Mouse (Mus musculus) cerebellum, postnatal 25 days (tissue): Measurements from ENCODE around the gene Triobp.
A peak's percentile ranks its signal among the peaks of the same experiment; 100 is the strongest.

Experiments
- DNase-seq, 2 experiments: peaks; one replicate each; pipeline ENCODE4 v3.0.0; 2021; ENCODE audit warnings: mixed read lengths in 2 of 2

The Triobp gene

GRCm38 (mm10) chr15:78947657-78948056, at the start of gene Triobp:
TSS of gene Triobp (plus strand) at chr15:78947724.
- peak; percentile 89 to 95 for DNase-seq

DNA sequence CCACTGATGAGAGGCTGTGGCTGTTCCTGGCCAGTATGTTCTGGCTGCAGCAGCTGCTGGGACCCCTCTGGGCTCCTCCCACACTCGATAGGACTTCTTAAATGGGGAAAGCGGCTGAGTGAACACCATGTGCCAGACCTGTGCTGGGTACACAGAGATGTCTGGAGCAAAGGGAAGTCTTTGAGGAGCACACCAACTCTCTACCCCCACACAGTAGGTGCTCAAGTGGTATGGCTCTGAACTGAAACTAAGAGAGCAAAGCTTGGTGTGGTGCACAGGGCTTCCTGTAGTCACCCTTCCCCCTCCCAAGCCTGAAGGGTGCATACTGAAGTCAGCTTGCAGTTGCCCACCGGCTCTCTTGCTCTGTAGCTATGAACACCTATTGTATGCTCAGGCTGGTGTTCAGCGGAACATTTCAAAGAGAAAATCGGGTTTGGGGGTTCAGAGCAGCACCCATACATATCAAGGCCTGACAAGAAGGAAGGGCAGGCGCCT, 49.0 kb upstream of the Triobp start:
- DNase-seq: no peak

- no peak for DNase-seq
These were observed 48.1 kb upstream of the Triobp start, which contains the start of gene Gm49510 for GRCm38 (mm10) chr15:78899409-78899739. TSS of gene Gm49510 (plus strand) at chr15:78899667.

DNA sequence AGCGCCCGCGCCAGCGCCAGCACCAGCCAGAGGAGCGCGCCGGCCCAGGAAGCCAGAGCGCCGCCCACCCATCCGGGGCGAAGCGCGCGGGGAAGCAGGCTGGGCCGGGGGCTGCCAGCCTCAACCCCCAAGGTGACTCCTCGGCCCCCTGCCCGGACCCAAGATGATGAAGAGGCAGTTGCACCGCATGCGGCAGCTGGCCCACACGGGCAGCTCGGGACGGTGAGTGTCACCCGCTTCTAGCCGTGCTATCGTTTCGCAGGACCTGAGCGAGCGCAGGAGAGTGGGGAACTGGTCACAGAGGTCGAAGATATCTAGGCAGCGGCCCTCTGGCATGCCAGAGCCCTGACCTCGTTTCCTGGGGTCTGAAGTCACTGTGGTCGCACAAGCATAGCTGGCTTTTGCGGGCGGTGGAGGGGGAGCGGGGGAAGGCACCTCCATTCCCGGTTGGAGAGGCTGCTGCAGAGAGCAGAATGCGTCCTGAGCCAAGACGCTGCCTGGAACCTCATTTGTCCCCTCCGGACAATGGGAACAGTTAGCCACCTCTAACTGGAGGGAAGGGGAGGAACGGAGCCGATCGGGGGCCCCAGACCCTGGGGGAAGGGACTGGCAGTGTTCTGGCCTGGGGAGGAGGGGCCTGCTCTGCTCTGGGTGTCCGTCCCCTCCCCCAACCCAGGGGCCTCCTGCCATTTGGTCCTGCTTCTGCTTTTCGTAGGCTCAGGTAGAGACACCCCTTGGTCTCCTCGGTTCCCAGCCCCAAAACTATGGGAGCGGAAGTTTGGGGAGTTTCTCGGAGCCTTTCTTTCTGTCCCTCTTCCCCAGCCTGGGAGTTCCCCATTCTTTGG, 47.6 kb upstream of the Triobp start, which contains the start of gene Sh3bp1:
Gene Sh3bp1, plus strand, starts transcription at position 29 of the 845 bp plus-strand sequence.
- peak; percentile 64 to 68 for DNase-seq

DNA sequence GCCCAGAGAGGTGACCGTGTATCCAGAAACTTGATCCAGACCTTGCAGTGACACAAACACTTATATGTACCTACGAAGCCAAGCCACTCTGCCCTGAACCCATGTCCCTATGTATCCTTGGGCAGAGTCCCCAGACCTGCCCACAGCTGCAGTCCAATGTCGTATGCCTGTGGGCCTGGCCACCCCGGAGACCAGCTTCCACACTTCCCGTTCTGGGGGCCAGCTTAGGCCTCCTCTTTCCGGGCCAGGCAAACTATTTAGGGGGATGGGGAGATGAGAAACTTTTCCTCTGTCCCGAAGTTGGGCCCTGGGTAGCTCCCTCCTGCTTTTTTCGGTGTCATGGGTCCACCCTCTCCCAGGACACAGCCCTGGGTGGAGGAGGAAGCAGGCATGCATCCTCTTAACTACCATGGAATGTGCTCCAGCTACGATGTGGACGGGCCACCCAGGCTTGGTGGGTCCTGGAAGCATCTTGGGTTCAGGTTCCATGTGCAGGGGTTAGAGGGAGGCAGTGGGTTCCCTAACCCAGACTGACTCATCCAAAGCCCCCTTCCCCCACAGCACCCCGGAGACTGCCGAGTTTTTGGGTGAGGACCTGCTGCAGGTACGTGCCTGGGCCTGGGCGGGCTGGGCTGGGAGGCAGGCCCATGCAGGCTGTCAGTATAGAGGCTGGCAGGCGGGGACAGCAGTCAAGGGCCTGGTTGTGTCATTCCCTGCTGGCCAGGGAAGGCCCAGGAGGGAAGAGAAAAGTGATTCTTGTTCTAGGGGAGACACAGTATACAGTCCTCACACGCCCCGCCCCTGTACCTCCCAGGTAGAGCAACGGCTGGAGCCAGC, 46.7 kb upstream of the Triobp start:
- no peak for DNase-seq

GRCm38 (mm10) chr15:78901422-78901789, 46.1 kb upstream of the Triobp start:
- DNase-seq: no peak

GRCm38 (mm10) chr15:78903243-78903642, 44.3 kb upstream of the Triobp start:
- DNase-seq: peak; percentile 85 to 92

DNA sequence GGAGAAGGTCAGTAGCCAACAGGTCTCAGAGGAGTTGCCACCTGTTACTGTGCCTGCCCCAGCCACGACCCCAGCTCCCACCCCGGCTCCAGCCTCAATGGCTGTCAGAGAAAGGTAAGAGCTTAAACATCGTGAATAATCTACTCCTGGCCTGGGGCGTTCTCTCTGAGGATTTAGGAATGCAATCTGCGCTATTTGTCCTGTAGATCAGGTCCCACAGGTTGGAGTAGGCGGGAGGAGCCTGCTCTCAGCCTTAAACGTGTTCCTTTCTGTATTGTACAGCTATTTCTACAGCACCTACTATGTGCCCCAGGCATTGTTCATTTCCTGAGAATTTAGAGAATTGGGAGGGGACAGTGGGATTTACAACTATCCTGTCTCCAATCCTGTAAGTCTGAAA, 39.1 kb upstream of the Triobp start:
- no peak for DNase-seq

DNA sequence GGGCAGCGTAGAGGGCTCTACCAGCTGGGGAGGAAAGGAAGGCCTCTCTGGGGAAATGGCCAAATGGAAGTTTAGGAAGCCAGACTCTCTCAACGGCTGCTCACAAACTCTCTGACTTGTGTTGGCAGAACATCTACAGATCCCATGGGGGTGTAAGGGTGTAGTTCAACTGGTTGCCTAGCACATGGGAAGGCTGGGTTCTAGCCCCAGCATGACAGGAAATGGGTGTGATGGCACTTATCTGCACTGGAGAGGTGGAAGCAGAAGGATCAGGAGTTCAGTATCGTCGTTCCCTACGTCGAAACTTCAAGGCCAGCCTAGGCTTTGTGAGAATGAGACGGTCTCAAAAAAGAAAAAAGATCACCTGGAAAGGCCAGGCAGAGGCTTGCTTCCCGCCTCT, 38.5 kb upstream of the Triobp start:
- DNase-seq: no peak

- peak; percentile 55 to 80 for DNase-seq
These were observed 35.5 kb upstream of the Triobp start for GRCm38 (mm10) chr15:78912040-78912439.

DNA sequence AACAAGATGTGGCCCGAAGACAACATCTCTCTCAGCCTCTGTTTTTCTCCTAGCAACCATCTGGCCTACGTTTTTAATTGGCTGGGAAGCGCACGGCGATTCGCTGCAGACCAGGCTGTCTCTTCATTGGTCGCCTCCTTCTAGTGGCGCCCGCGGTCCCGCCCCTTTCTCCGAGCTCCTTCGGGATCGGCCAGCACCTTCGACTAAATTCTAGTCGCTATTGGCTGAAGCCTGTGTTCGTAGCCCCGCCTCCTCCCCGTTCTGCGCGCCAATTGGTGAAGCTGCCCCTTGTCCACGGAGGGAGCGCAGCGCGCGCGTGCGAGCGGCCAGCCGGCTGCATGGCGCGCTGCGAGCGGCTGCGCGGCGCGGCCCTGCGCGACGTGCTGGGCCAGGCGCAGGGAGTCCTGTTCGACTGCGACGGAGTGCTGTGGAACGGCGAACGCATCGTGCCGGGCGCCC, 33.9 kb upstream of the Triobp start, which contains the start of gene Pdxp:
Gene Pdxp, plus strand, starts transcription at position 288 of the 459 bp plus-strand sequence.
- DNase-seq: peak; percentile 97 to 99

- DNase-seq: peak; percentile 82 to 83
These were observed 33.3 kb upstream of the Triobp start for GRCm38 (mm10) chr15:78914091-78914822.

DNA sequence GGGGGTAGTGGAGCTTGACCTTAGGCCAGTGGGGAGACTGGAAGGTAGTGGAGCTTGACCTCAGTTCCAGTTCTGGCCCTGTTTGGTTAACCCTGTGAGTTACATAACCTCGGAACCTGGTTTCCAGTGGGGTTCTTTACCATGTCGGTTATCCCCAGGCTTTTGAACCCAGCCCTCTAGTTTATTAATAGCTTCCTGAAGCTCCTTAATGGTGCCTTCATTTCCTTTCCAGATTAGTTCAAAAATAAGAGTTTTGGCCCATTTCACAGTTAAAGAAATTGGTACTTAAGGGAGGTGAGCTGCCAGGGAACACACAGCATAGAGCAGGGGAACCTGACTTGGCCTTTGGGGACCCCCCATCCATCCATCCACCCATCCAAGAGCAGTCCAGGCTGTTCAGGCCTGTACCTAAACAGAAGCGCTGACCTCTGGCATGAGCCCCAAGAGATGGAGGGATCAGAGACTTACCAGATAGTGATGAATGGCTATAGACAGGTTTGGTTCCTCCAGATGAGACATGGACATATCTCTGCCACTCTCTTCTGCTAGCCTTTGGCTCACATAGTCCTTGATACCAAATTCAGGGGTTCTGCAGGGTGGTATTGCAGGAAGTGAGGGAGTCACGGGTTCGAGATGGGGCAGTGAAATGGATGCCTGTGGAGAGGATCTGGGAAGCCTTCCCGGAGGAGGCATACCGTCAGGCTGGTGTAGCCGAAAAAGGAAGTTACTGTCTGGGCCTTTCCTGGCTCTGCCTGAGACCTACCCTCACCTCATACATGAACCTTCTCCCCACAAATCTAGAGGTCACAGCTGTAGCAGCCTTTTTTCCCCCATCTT, 32.5 kb upstream of the Triobp start:
- peak; percentile 47 to 60 for DNase-seq

DNA sequence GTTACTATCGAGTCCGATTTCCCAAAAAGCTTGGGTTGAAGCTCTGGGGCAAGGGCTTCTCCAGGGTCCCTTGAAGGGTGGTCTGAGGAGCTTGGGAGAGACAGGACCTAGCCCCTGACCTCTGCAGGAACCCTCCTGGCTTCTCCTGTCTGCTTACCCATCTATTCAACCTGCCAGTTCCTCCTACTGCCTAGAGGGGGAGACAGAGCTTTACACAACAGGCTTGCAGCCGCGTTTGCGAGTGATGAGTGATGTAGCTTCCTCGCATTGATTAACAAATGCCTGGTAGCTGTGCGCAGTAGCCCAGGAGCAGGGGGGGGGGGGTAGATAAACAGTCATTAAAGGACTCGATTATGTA, 31.9 kb upstream of the Triobp start:
- DNase-seq: peak; percentile 77 to 84

GRCm38 (mm10) chr15:78916052-78916826, 31.3 kb upstream of the Triobp start:
- peak; percentile 72 to 83 for DNase-seq

DNA sequence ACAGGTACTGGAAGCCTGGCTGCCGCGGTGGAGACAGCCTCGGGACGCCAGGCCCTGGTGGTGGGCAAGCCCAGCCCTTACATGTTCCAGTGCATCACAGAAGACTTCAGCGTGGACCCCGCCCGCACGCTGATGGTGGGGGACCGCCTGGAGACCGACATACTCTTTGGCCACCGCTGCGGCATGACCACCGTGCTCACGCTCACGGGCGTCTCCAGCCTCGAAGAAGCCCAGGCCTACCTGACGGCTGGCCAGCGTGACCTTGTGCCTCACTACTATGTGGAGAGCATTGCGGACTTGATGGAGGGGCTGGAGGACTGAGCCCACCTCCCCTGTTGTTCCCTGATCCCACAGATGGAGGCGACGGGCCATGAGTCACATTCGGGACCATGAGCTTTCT, 29.4 kb upstream of the Triobp start:
- DNase-seq: no peak

DNA sequence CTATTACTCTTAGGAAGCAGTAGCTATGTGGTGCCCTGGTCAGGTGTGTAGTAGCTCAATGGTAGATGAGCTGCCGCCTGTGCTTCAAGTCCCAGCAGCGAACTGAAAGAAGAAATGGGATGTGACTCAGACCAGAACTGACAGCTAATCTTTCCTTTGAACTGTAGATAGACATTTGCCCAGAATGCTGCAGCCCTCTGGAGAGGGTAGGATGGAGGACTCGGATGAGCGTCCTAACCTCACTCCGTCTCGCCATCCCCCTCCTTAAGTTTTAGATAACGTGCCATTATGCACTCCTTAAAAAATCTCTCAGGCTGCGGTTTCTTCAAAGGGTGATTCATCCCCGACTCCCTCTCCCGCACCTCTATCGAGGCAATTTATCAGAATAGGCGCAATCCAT, 27.6 kb upstream of the Triobp start:
- DNase-seq: no peak

DNA sequence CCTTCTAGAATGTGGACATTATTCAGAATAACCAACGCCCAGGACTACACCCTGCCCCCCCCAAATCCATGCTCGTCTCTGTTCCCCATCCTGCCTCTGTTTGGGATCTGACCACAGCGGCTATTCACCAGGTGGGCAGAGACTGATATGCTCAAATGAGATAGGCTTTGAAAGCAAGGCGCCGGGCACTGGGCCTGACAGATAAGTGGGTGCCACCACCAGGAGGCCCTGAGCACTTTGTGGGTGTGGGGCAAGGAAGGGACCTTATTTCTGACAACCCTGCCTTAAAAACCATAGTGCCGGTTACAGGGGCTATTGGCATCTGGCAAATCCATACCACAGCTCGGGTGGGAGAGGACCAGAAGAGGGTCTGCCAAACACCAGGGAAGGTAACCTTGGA, 24.8 kb upstream of the Triobp start:
- DNase-seq: no peak

- no peak for DNase-seq
These were observed 23.9 kb upstream of the Triobp start for GRCm38 (mm10) chr15:78923585-78923984.

DNA sequence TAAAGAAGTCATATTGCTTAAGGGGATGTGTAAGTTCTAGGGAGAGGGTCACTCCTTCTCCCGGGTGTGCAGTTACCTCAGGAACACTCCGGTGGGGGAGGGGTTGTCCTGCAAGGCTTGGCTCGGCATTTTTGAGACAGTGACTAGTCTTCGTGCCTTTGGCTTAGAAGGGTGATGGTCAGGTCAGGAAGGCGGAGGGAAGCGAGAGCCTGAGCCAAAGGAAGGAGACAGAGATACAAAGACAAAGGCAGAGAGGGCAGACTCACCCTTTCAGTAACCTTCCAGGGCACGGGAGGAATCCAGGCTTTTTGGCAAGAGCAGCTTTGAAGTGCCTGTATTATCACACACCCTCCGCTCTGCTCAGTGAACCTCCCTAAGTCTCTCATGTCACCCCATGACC, 22.4 kb upstream of the Triobp start:
- no peak for DNase-seq
